In genomic region chr1:191258521-191258920, GRCm38 (mm10) we compare ENCODE assay signal across 18 mouse cellular contexts. TPM values are rescaled to one million over a fixed set of nuclear protein-coding genes. Genes with fewer than 3 reads are reported as not detected.
A peak's percentile ranks its signal among the peaks of the same experiment; 100 is the strongest.
DNase-seq lines count a peak whose midpoint lies in the region; ATAC-seq and TF ChIP-seq lines count a peak whose summit lies in the region.
"Had no signal": no experiment of that assay in that cellular context is flagged by ENCODE, and none has a peak within 500 bp of the region (broad histone marks: within the 10 kb centered on the region; RNA-seq: fewer than 3 reads in every experiment).

No protein-coding gene starts in this region.

- H3K4me2 ChIP-seq in heart, embryonic 11.5 days: peak overlapping the region; percentile 23; the same call in 1 of the 2 replicates
- H3K4me2 ChIP-seq: embryonic facial prominence, embryonic 15.5 days had no signal

- no peak overlapping the region for H3K27ac ChIP-seq in heart, embryonic 11.5 days (ENCODE audit: low read depth, low read length)
- peak overlapping the region; percentile 32; the same call in 1 of the 2 replicates for H3K27ac ChIP-seq in layer of hippocampus, adult 2 months
- peak overlapping the region; percentile 92 for H3K27ac ChIP-seq in bone marrow macrophage, adult 2 months (ENCODE audit: insufficient read depth, low read depth, low read length)
- peak overlapping the region; percentile 76 for H3K27ac ChIP-seq in macrophage
- H3K27ac ChIP-seq: embryonic facial prominence, embryonic 15.5 days; hindbrain, embryonic 10.5 days; hindbrain, postnatal 0 days had no signal

- no peak for TF ChIP-seq CTCF in layer of hippocampus, adult 2 months (conservative IDR thresholded peaks at IDR 0.05)
- TF ChIP-seq CTCF in bone marrow macrophage, adult 2 months (IDR thresholded peaks at IDR 0.05; ENCODE audit: low read depth, low read length): no peak

- H3K9ac ChIP-seq in heart, embryonic 11.5 days (ENCODE audit: low read depth, low read length): no peak overlapping the region
- H3K9ac ChIP-seq: embryonic facial prominence, embryonic 15.5 days; liver, postnatal 0 days had no signal

- no peak for DNase-seq in heart, adult 8-10 months (ENCODE audit: low spot score)
- DNase-seq in layer of hippocampus, adult 2 months (ENCODE audit: low spot score in 2 of 2): no peak
- DNase-seq in layer of hippocampus, postnatal 36 days: no peak
- no peak for DNase-seq in adrenal gland, adult 8-10 months
- DNase-seq: adrenal gland, adult 2 months; cerebellum, adult 9-11 months; kidney, adult 18-20 months; liver, postnatal 0 days; midbrain, embryonic 14.5 days; right cerebral cortex, postnatal 25 days; thymus, postnatal 36 days had no signal

- peaks cover 10% of the 10 kb centered on the region for H3K4me1 ChIP-seq in heart, embryonic 11.5 days (ENCODE audit: control insufficient read depth, insufficient read depth, low read length)
- peaks cover 90% of the 10 kb centered on the region for H3K4me1 ChIP-seq in bone marrow macrophage, adult 2 months (ENCODE audit: control insufficient read depth, insufficient read depth, low read length)

- no peak overlapping the region for H3K4me3 ChIP-seq in heart, embryonic 11.5 days (ENCODE audit: low read depth, low read length)
- H3K4me3 ChIP-seq in layer of hippocampus, adult 2 months: no peak overlapping the region
- H3K4me3 ChIP-seq in bone marrow macrophage, adult 2 months (ENCODE audit: insufficient read depth, low read length): peak overlapping the region; percentile 17; the same call in 1 of the 2 replicates
- no peak overlapping the region for H3K4me3 ChIP-seq in macrophage (ENCODE audit: inconsistent target)
- H3K4me3 ChIP-seq: embryonic facial prominence, embryonic 15.5 days; hindbrain, embryonic 10.5 days had no signal

- H3K9me3 ChIP-seq in heart, embryonic 11.5 days (replicated peaks; ENCODE audit: control insufficient read depth, low read length): no peaks in the 10 kb centered on the region
- H3K9me3 ChIP-seq: embryonic facial prominence, embryonic 15.5 days; hindbrain, embryonic 10.5 days had no signal

- no peaks in the 10 kb centered on the region for H3K79me2 ChIP-seq in macrophage (ENCODE audit: inconsistent target)

- no peaks in the 10 kb centered on the region for H3K36me3 ChIP-seq in heart, embryonic 11.5 days (ENCODE audit: control insufficient read depth, insufficient read depth, low read length)
- no peaks in the 10 kb centered on the region for H3K36me3 ChIP-seq in macrophage (ENCODE audit: inconsistent target)
- H3K36me3 ChIP-seq: embryonic facial prominence, embryonic 15.5 days; hindbrain, embryonic 10.5 days had no signal

- no peak for ATAC-seq in heart, embryonic 11.5 days (replicated peaks; ENCODE audit: insufficient number of reproducible peaks, low FRiP score, low TSS enrichment)
- ATAC-seq: forebrain, embryonic 16.5 days; hindbrain, postnatal 0 days had no signal

- no peaks in the 10 kb centered on the region for H3K27me3 ChIP-seq in heart, embryonic 11.5 days (ENCODE audit: control insufficient read depth, insufficient read depth, low read length)
- H3K27me3 ChIP-seq: embryonic facial prominence, embryonic 15.5 days had no signal

- 56% methylated on average over 3 of the region's 3 CpGs for WGBS in heart, embryonic 11.5 days (ENCODE audit: insufficient replicate concordance)
- 38% methylated on average over 3 of the region's 3 CpGs for WGBS in macrophage (ENCODE audit: missing documents)

- no peak for TF ChIP-seq POLR2A in bone marrow macrophage, adult 2 months (IDR thresholded peaks at IDR 0.05; ENCODE audit: borderline replicate concordance, low read depth, low read length)

RNA-seq across cellular contexts. Expression of gene Atf3, which starts 40.7 kb away (rescaled TPM):
- polyA plus RNA-seq in heart, embryonic 11.5 days (2014; fragmentation: Nextera tagmentation; extraction: Ambion mirVana): 13.7 and 17.4 TPM in 2 replicates
- total RNA-seq in heart, adult 8-10 months (2022): 10 to 100 TPM in 1 of 4 experiments, 1 to 10 TPM in 3; 3.0 to 10.3 (median 4.2) TPM
- under 1 TPM; 0.52 to 0.67 TPM for total RNA-seq in layer of hippocampus, adult 2 months (2021)
- total RNA-seq in layer of hippocampus, postnatal 36 days (2021): 1 to 10 TPM; 1.2 to 1.4 TPM
- 103 and 107 TPM in 2 replicates for polyA plus RNA-seq in bone marrow macrophage, adult 2 months (2012; ENCODE audit: insufficient read depth, insufficient read length, missing spikeins)
- total RNA-seq in macrophage (2018; cell fraction: chromatin; rRNA removed): 100 to 1,000 TPM in 22 of 26 experiments, 10 to 100 TPM in 4; 71.4 to 886 (median 177) TPM
- 1,000 to 10,000 TPM in 3 of 26 experiments, 100 to 1,000 TPM in 23; 230 to 1,349 (median 405) TPM for total RNA-seq in macrophage (2018; cell fraction: cytosol; rRNA removed)
- total RNA-seq in macrophage (2018; cell fraction: nucleus; rRNA removed): 1,000 to 10,000 TPM in 2 of 26 experiments, 100 to 1,000 TPM in 24; 130 to 1,042 (median 343) TPM
- polyA plus RNA-seq in macrophage (2018): 201 to 678 TPM (median 211 TPM) in 3 replicates
- total RNA-seq in adrenal gland, adult 8-10 months (2022): 1 to 10 TPM; 2.1 to 8.6 (median 3.2) TPM

RNA-seq across cellular contexts. Expression of gene Nenf, which starts 59.5 kb away (rescaled TPM):
- polyA plus RNA-seq in heart, embryonic 11.5 days (2014; fragmentation: Nextera tagmentation; extraction: Ambion mirVana): 106 and 111 TPM in 2 replicates
- 100 to 1,000 TPM in 3 of 4 experiments, 10 to 100 TPM in 1; 90.1 to 115 (median 111) TPM for total RNA-seq in heart, adult 8-10 months (2022)
- 10 to 100 TPM; 61.5 to 70.8 TPM for total RNA-seq in layer of hippocampus, adult 2 months (2021)
- total RNA-seq in layer of hippocampus, postnatal 36 days (2021): 10 to 100 TPM; 60.5 to 66.7 TPM
- polyA plus RNA-seq in bone marrow macrophage, adult 2 months (2012; ENCODE audit: insufficient read depth, insufficient read length, missing spikeins): 43.9 and 46.5 TPM in 2 replicates
- 10 to 100 TPM in 1 of 26 experiments, 1 to 10 TPM in 14, not detected in 11; 1.4 to 13.4 (median 2.5) TPM for total RNA-seq in macrophage (2018; cell fraction: chromatin; rRNA removed)
- 10 to 100 TPM; 48.8 to 69.1 (median 56.8) TPM for total RNA-seq in macrophage (2018; cell fraction: cytosol; rRNA removed)
- 10 to 100 TPM in 18 of 26 experiments, 1 to 10 TPM in 8; 3.8 to 23.1 (median 13.1) TPM for total RNA-seq in macrophage (2018; cell fraction: nucleus; rRNA removed)
- polyA plus RNA-seq in macrophage (2018): 30.8 to 55.9 TPM (median 45.1 TPM) in 3 replicates
- total RNA-seq in adrenal gland, adult 8-10 months (2022): 100 to 1,000 TPM in 2 of 4 experiments, 10 to 100 TPM in 2; 82.9 to 112 (median 103) TPM
